Mouse (Mus musculus) testis, adult 2 months (tissue): ENCODE data around the gene Ckap5. TPM values are rescaled to one million over a fixed set of nuclear protein-coding genes. Genes with fewer than 3 reads are reported as not detected.
"Not testable (repeated sequence)": the region's sequence is repeated elsewhere in the genome, so short reads cannot be mapped to it uniquely, and the experiment has no call there.

ENCODE experiments used
- H3K27ac ChIP-seq: fragments of 200-500 bp; 2 replicates; pipeline ENCODE4 v1.5.1; 2012; ENCODE audit warnings: low read depth, low read length; ENCODE audit not compliant: control insufficient read depth, insufficient read depth
- H3K27me3 ChIP-seq: fragments of 200-500 bp; 2 replicates; pipeline ENCODE4 v1.6.1; 2012; ENCODE audit warnings: mild to moderate bottlenecking, low read length, moderate library complexity; ENCODE audit not compliant: control insufficient read depth, insufficient read depth
- H3K36me3 ChIP-seq: fragments of 200-500 bp; 2 replicates; pipeline ENCODE4 v1.6.1; 2012; ENCODE audit warnings: mild to moderate bottlenecking, low read length; ENCODE audit not compliant: control insufficient read depth, insufficient read depth
- H3K4me1 ChIP-seq: fragments of 200-500 bp; 2 replicates; pipeline ENCODE4 v1.6.1; 2012; ENCODE audit warnings: low read length; ENCODE audit not compliant: control insufficient read depth, insufficient read depth
- H3K4me3 ChIP-seq: fragments of 200-500 bp; 2 replicates; pipeline ENCODE4 v1.5.1; 2012; ENCODE audit warnings: low read depth, mild to moderate bottlenecking, low read length, moderate library complexity, mixed read lengths; ENCODE audit not compliant: control insufficient read depth
- CTCF ChIP-seq: fragments of 200-500 bp; IDR thresholded peaks from 2 replicates; pipeline ENCODE4 v1.5.1; 2012; ENCODE audit warnings: low read depth, mild to moderate bottlenecking, inconsistent platforms, low read length, moderate library complexity; ENCODE audit not compliant: control insufficient read depth, insufficient read depth, insufficient replicate concordance
- POLR2A ChIP-seq: fragments of 200-500 bp; IDR thresholded peaks from 2 replicates; pipeline ENCODE4 v1.6.1; 2012; ENCODE audit warnings: low read depth, mild to moderate bottlenecking, inconsistent platforms, low read length, moderate library complexity; ENCODE audit not compliant: control insufficient read depth
- polyA plus RNA-seq: library from polyadenylated mRNA; depleted of rRNA; stranded (reverse); fragments of >200 nt; gene quantifications from 2 replicates; pipeline ENCODE4 v1.2.3, GENCODE M21; 2012

The Ckap5 gene
- polyA plus RNA-seq, 1 experiment, result 36.3 TPM

DNA sequence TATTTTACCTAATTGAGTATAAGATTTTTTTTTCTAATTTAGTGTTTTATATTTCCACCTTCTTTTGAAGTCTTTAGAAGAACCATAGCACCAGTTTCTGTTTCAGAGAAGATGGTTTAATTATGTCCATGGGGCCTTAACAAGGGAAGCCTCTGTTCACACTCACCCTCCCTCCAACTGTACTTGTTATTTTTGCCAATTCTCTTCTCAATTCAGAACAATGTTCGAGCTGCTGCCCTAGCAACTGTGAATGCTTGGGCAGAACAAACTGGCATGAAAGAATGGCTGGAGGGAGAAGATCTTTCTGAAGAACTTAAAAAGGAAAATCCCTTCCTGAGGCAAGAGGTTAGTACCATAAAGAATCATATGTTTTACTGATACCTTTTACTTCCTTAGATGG, 54.3 kb downstream of the Ckap5 start:
- Histone ChIP-seq H3K4me3 (no peak overlapping the region), H3K36me3 (no peaks in the 10 kb centered on the region), H3K4me1 (no peaks in the 10 kb centered on the region), H3K27ac (no peak overlapping the region), H3K27me3 (no peaks in the 10 kb centered on the region)
- TF ChIP-seq POLR2A, result no peak
- no peak for TF ChIP-seq CTCF

DNA sequence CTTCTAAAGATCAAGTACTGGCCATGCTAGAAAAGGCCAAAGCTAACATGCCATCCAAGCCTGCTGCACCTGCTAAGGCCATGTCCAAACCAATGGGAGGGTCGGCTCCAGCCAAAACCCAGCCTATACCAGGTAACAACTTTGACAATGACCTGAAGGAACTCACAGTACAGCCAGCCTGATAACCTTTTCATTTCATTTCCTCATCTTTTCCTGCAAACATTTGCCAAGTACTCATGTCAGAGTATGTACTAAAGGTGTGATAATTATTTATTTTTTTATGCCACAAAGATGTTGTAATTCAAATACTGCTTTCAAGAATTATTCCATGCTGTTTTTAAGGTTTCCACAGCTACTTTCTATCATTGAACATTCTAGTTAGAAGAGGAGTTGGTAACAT, 59.7 kb downstream of the Ckap5 start:
- Histone ChIP-seq H3K36me3 (peaks cover 1% of the 10 kb centered on the region; the same call in 1 of the 2 replicates), H3K4me3 (peak overlapping the region; percentile 40), H3K27ac (peak overlapping the region; percentile 7), H3K27me3 (no peaks in the 10 kb centered on the region), H3K4me1 (no peaks in the 10 kb centered on the region)
- TF ChIP-seq POLR2A (no peak), CTCF (no peak)

DNA sequence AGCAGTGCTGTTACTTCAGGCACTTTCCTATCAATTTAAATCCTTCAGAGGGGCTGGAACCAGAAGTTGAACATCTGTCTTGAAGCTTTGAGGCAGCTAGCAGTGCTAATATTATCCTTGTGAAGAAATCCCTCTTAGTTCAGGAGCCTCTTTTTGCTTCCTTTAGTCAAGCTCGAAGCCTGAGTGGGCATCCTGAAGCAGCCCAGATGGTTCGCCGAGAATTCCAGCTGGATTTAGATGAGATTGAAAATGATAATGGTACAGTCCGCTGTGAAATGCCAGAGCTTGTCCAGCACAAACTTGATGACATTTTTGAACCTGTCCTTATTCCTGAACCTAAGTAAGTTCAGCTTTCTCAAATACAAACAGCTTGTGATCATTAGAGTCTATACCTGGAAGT, 73.9 kb downstream of the Ckap5 start:
- H3K27ac ChIP-seq, result no peak overlapping the region
- peaks cover 1% of the 10 kb centered on the region for H3K36me3 ChIP-seq
- H3K4me1 ChIP-seq, result no peaks in the 10 kb centered on the region
- H3K4me3 ChIP-seq, result no peak overlapping the region
- no peaks in the 10 kb centered on the region for H3K27me3 ChIP-seq
- TF ChIP-seq POLR2A (no peak), CTCF (no peak)

DNA sequence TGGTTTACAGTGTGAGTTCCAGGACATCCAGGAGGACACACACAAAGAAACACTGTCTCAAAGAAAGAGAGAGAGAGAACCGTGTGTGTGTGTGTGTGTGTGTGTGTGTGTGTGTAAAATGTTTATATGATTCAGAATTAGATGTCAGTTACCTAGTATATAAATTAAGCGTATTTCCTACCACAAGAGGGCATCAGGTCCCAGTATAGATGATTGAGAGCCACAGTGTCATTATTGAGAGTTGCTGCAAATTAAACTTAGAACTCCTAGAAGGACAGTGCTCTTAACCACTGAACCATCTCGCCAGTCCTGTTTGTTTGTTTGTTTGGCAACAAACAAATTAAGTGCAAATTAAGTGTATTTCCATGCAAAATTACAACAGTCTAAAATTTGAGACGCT, 75.8 kb downstream of the Ckap5 start:
- H3K4me1 ChIP-seq, result no peaks in the 10 kb centered on the region
- H3K27me3 ChIP-seq, result no peaks in the 10 kb centered on the region
- H3K36me3 ChIP-seq, result no peaks in the 10 kb centered on the region; the same call in 1 of the 2 replicates
- TF ChIP-seq POLR2A, result no peak
- no peak for TF ChIP-seq CTCF
- no peak overlapping the region for H3K4me3 ChIP-seq
- no peak overlapping the region for H3K27ac ChIP-seq

DNA sequence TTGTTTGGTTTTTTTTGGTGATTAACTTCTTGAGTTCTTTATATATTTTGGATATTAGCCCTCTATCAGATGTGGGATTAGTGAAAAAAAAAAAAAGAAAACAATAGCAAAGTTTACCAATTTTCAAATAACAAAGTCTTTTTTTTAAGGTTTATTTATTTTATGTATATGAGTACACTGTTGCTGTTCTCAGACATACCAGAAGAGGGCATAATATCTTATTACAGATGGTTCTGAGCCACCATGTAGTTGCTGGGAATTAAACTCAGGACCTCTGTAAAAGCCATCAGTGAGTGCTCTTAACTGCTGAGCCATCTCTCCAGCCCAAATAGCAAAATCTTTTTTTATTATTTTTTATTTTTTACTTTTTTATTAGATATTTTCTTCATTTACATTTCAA, 82.8 kb downstream of the Ckap5 start:
- not testable (repeated sequence) for H3K4me1 ChIP-seq, H3K27me3 ChIP-seq, H3K4me3 ChIP-seq, H3K36me3 ChIP-seq, H3K27ac ChIP-seq

DNA sequence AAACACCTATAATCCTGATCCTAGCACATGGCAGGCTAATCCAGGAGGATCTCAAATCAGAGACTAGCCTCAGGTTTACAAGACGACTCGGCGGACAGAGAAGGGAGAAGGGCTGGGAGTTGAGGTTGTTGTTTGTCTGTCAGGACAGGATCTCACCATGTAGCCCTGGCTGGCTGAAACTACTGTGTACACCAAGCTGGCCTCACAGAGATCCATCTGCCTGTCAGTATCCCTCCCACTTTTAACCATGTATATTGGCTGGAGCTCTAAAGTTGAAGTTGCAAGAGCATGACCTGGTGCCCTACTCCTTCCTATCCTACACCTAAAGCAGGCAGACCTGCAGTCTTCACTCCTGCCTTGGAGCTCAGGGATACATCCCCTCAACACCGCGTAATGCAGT, 95.8 kb downstream of the Ckap5 start:
- Histone ChIP-seq H3K36me3 (peaks cover 2% of the 10 kb centered on the region; the same call in 1 of the 2 replicates), H3K4me1 (no peaks in the 10 kb centered on the region), H3K27ac (no peak overlapping the region), H3K4me3 (no peak overlapping the region), H3K27me3 (no peaks in the 10 kb centered on the region)
- no peak for TF ChIP-seq POLR2A
- no peak for TF ChIP-seq CTCF

DNA sequence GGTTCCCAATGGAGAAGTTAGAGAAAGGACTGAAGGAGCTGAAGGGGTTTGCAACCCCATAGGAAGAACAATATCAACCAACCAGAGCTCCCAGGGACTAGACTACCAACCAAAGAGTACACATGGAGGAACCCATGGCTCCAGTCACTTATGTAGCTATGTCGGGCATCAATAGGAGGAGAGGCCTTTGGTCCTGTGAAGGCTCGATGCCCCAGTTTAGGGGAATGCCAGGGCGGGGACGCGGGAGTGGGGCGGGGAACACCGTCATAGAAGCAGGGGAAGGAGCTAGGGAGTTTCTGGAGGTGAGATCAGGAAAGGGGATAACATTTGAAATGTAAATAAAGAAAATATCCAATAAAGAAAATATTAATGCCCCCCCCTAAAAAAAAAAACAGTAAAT, 96.8 kb downstream of the Ckap5 start:
- H3K36me3 ChIP-seq, H3K27ac ChIP-seq, H3K4me3 ChIP-seq, H3K27me3 ChIP-seq, H3K4me1 ChIP-seq: not testable (repeated sequence)

DNA sequence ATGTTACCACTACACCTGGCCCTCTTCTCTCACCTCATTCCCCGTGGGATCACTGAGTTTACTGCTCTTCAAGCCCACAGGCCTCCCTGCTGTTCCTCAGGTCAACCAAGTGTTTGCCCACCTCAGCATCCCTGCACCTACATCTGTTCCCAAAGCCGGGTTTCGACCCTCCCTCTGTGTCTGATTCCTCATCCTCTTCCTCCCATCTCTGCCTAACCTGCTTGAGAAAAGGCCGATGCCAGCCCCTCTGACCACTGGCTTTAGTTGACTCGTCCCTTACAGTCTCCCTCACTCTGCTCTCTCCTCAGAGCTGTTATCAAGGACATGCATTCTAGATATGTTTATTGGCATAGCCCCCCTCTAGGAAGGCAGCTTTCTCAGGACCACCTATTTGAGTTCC, 100.9 kb downstream of the Ckap5 start:
- Histone ChIP-seq H3K4me1 (peaks cover 7% of the 10 kb centered on the region; the same call in 1 of the 2 replicates), H3K36me3 (no peaks in the 10 kb centered on the region), H3K27me3 (no peaks in the 10 kb centered on the region), H3K27ac (no peak overlapping the region), H3K4me3 (no peak overlapping the region)
- TF ChIP-seq POLR2A, result no peak
- no peak for TF ChIP-seq CTCF
